Mouse (Mus musculus) ovary, adult 18-20 months (tissue): ENCODE data around the gene Cfap43.

Experiments used
- DNase-seq: peaks from one replicate; pipeline ENCODE4 v3.0.0; 2022; ENCODE audit warnings: low spot score, mixed read lengths

Cfap43 gene

GRCm38 (mm10) chr19:47885191-47885743, 33.8 kb downstream of the Cfap43 start:
- DNase-seq: no peak

DNA sequence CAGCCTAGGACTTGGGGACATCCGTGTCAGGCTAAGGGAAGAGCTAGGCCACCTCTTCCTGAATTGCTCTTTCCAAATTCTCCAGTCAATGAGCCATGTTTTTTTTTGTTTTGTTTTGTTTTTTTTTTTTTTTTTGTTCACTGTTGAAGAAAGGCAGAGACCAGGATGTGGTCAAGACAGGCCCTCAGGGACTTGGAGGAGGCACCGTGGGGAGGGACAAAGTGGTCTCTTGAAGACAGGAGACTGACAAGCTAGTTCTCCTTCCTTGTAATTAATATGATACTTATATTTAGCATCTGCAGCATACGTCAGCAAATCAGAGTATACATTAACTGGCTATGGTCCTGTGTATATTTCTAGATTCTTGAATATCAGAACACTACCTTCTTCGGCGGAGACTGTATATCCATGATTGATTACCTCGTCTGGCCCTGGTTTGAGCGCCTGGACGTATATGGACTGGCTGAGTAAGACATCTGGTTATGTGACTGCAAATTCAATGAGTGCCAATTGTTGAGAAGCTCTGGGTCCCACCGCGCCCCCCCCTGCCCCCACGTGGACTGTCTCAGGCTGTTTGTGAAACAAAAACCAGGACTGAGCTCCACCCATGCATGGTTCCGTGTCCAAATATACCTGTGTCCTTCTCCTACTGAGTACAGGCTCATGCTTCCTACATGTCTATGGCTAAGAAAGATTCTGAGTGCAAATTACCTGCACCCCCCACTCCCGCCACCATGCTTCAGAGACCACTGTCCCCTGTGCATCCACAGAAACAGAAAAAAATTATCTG, 34.6 kb downstream of the Cfap43 start:
- DNase-seq: no peak

GRCm38 (mm10) chr19:47882882-47883254, 36.2 kb downstream of the Cfap43 start:
- no peak for DNase-seq

GRCm38 (mm10) chr19:47882151-47882881, 36.8 kb downstream of the Cfap43 start:
- DNase-seq: peak; percentile 31

DNA sequence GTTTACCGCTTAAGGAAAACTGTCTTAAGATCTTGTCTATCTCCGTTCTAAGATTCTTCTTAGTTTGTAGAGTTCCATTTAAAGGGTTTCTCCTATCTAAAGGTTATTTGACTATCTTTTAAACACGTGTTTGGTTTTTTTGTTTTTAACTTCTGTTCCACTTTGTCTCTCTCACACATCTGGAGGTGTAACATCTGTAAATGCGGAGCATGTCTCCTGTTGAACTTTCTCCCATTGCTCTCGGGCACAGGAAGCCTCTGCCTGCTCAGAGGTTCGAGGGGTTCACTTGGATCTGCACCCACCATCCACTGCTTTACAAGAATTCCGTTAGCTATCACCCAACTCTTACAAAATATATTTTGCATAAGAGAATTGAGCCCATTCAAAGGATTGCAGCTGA, 37.5 kb downstream of the Cfap43 start:
- no peak for DNase-seq

DNA sequence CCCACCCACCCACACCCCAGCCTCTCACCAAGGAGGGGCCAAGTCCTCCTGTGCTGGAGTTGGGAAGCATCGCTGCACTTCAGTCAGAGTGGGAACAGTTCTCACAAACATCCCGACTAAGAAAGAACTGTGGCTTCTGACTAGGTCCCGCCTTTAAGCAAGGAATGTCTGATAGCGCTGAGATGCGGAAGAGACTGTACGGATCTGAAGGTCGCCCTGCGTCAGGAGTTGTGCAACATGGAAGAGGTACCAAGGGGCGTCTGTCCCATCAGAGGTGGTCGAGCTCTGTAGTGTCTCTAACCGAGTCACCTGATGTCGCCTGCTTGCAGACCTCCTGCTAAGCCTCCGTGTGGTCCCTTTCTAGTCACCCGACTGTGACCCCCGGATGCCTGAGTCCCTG, 42.8 kb downstream of the Cfap43 start:
- DNase-seq: no peak

DNA sequence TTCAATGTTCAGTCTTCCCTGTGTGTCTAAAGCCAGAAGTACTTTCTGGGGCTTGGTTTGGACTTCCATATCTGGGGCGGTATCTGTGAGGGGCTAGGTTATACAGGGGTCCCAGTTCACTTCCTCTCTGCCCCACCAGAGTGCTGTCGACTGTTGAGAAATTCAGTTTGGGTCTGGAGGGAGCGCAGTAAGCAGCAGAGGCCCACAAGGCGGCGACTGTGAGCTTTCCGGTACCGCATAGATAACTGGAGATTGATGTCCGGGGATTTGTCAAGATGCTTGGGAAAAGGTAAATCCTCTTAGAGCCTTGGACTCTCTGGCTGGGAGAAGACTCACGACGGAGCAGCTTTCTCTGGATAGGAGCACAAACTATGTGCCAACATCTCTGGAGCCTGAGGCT, 47.6 kb downstream of the Cfap43 start:
- DNase-seq: no peak

- DNase-seq: no peak
These were observed 48.9 kb downstream of the Cfap43 start for GRCm38 (mm10) chr19:47870102-47870666.

GRCm38 (mm10) chr19:47869516-47869915, 49.6 kb downstream of the Cfap43 start:
- DNase-seq: no peak

GRCm38 (mm10) chr19:47868951-47869350, 50.1 kb downstream of the Cfap43 start:
- DNase-seq: no peak

DNA sequence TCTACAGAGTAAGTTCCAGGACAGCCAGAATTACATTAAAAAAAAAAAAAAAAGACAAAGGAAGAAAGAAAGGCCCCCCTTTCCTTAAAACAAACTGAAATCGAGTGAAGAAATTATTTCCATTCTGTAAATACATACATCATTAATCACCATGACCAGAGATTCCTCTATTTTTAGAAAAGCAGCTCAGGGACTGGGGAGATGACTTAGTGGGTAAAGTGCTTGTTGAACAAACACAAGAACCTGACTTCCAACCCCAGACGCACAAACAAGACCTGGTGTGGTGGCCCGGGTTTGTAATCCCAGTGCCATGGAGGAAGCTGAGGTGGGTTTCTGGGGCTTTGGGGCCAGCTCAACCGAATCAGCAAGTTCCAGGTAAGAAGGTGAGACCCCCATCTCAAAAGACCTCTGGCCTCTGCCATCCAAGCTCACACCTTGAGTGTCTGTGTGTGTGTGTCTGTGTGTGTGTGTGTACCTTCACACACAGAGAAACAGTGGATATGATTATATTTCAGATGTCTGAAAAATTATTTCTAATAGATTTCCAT, 51.4 kb downstream of the Cfap43 start:
- no peak for DNase-seq

GRCm38 (mm10) chr19:47865353-47865947, 53.6 kb downstream of the Cfap43 start, which contains the start of gene Gsto2:
TSS of gene Gsto2 (plus strand) at chr19:47865534.
- DNase-seq: peak; percentile 92

- no peak for DNase-seq
These were observed 54.4 kb downstream of the Cfap43 start for GRCm38 (mm10) chr19:47864721-47865120.

DNA sequence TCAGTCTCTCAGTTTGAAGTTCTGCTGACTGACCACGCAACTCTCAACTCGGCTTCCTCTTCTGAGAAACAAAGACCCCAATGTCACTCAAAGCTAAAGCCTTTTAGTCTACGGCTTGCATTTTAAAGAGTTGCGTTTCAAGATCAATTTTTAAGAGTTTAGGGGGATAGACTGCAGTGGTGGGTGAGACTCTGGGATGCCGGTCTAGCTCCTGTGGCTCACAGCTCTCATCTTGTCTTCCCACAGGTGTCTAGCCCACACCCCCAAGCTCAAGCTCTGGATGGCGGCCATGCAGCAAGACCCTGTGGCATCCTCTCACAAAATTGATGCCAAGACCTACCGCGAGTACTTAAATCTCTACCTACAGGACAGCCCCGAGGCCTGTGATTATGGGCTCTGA, 55.0 kb downstream of the Cfap43 start:
- DNase-seq: no peak

- DNase-seq: no peak
These were observed 56.5 kb downstream of the Cfap43 start for GRCm38 (mm10) chr19:47862581-47862980.

DNA sequence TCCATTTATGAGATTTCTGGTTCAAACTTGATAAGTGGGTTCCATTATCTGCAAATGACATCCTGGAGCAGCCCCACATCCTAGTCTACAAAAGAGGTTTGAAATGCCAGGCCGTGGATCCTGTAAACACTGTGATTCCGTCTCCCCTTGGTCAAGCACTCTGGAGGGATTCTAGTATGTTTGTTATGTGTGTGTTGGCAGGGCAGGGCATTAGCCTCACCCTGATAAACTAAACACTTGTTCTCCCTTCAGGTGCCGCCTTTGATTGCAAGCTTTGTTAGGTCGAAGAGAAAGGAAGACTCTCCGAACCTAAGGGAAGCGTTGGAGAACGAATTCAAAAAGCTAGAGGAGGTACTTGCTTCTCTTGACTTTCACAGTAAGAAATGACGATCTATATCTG, 59.9 kb downstream of the Cfap43 start:
- DNase-seq: no peak

- no peak for DNase-seq
These were observed 60.8 kb downstream of the Cfap43 start for GRCm38 (mm10) chr19:47857957-47858942.

DNA sequence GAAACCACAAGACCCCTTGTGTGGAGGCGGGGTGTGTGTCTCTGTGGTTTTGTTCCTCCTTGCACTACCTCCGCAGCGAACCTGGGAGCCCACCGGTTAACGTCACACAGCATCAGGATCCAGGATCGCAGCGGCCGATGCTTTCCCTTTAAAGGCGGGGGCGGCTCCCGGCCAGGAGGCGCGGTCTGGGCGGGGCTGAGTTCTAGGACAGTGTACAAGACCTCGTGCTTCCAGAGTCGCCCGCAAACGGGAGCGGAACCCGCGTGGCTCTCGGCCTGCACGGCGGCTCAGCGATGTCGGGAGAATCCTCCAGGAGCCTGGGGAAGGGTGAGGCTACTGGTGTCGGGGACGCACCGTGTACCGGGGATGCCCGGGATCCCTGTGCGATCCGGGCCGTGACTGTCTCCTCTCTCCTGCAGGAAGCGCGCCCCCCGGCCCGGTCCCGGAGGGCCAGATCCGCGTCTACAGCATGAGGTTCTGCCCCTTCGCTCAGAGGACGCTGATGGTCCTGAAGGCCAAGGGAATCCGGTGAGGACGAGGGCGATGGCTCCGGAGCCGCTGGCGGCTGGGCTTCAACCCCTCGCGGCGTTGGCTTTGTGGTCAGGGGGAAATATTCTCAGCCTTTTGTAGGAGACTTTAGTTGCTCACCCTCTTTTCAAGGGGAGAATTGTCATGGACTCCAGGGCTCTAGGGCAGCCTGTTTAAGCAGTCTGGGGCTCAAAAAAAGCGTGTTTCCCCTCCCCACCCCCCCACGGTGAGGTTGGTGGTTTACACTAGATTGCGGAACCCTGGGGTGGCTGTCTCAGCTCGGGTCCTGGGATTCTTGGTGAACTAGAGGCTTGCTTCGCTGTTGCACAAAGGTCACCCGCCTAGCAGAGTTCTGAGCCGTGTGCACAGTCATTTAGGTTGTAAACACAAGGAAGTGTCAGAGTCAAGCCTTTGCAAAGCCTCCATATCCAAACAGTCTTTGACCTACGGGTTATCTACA, 64.0 kb downstream of the Cfap43 start, which contains the start of gene Gsto1:
Gsto1 (plus strand) TSS at position 175 of the 988 bp plus-strand sequence.
- peak; percentile 78 for DNase-seq
